Mouse (Mus musculus) cerebellum, postnatal 14 days (tissue): ENCODE measurements at regions not wholly inside any gene's neighbourhood (a gene's known extent, or its start where the extent isn't known, plus 50 kb on each side); places are given as distances from the start of the nearest gene placed in this dataset.
A peak's percentile ranks its signal among the peaks of the same experiment; 100 is the strongest.

Source experiments
- DNase-seq, 2 experiments: peaks; one replicate each; pipeline ENCODE4 v3.0.0; 2021; ENCODE audit warnings: mixed read lengths in 2 of 2

DNA sequence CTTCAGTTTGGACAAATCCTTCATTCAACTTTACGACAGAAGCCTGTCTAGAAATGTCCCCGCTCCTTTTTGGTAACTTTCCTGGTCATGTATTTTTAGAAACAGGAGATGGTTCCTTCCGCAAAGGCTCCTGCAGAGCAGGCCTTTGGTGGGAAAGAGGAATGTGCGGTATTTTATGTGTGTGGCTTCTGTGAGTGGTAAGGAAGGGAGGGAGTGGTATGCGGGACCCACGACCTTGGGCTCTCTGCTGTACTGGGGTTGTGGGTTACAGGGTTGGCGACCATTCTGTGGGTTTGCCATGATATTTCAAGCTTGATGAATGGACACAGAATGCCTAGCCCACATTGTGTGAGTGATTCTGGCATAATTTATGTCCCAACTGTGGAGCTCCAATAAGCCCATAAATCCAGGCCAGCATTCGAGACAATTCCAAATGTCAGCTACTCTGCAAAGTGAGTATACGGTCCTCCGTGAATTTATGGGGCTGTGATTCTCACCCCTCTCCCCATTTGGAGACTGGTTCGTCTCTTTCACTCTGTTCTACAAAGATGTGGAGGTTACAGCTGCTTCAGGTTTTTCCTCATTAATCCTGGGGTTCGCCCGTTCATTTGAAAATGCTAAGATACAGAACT lies 109.3 kb upstream of the Rxfp2 start:
- DNase-seq, result no peak

DNA sequence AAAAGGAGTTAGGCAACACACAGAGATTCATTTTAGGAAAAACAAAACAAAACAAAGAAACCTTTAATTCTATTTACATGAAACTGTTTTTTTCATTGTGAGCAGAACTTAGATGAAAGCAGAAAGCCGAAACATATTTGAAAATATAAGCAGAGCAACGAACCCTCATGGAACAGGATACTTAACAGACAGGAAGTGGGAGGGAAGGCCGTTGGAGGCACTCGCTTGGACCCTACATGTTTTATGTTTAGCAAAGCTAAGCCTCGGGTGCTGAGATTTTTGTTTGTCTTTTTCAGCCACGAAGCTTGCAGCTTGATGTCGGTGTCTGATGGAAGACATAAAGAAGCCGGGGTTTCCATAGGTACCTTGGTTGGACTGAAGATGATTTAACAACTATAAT lies 108.5 kb upstream of the Rxfp2 start:
- DNase-seq, result no peak

DNA sequence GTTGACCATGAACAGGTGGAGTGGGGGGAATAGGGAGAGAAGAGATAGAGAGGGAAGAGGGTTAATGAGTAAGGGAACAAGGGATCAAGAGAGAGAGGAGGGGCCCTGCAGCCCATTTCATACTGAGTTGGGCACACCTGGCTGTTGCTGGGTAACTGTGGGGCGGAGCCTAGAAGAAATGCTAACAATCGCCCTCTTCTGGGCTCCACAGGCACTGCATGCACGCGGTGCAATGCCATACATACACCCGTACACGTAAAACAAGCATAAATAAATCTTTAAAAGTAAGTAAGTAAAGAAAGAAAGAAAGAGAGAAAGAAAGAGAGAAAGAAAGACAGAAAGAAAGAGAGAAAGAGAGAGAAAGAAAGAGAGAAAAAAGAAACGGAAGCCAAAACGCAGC lies 106.5 kb upstream of the Rxfp2 start:
- DNase-seq, result no peak

DNA sequence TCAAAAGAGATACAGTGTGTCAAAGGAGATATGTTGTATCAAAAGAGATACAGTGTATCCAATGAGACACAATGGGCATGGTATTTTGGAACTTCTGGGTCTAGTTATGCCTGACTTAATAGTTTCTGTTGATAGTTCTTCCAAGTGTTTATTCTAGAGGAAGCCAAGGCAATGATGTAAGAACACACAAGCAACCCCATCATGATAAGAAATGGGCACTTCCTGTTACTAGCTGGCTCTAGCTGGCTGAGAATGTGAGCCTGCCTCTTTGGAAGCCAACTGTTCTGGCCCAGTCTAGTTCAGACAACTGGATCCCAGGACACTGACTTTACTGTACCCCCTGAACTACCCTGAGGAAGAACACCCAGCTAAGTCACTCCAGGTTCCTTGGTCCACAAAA lies 102.7 kb upstream of the Rxfp2 start:
- DNase-seq, result no peak

DNA sequence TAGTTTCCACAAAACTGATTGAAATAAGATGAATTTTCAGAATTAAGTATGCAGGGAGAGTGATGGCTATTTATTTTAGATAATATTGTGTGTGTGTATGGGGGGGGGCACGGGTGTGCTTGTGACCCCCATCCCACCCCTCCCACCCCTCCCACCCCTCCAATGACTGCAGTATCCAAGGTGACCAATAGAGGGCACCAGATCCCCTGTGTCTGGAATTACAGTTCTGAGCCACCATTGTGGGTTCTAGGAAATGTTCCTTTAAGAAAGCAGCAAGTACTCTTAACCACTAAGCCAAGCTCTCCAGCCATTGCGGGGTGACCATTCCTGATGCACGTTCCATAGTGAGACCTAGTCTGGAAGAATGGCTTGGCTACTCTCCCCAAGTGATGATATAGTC lies 101.1 kb upstream of the Rxfp2 start:
- peak in 1 of 2 experiments; percentile 21 for DNase-seq

DNA sequence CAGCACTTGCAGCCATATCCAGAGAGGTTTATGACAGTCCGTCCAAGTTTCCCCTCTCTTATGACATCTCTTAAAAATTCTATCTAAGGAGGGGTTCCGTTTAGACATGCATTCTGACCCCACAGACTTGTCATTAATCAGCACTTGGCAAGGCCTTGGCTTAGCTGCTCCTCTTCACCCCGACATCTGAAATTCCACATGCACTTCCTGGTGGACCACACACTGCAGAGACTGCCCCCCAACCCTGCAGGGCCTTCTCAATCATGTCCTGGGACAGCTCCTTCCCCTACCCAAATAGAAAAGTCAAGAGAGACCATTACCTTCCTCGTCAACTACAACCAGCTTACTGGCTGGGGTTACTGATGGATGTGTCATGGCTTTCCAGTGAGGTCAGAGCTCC lies 99.4 kb upstream of the Rxfp2 start:
- no peak for DNase-seq

DNA sequence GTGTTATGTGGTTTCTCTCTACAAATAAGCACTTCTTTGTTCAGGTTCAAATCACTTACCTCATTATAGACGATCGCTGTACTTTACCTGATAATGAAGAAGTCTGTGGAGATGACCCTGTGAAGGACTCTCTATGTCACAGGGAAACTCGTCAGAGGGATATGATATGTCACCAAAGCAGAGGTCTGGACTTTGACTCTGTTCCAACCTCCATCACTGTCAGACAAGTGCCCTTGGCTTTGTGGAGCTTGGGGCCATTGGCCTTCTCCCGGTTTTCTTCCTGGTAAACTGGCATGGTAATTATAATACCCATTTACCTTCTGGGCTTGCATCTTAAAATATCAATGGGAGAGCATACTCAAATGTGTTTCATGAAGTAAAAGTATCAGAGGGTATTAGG lies 98.1 kb upstream of the Rxfp2 start:
- DNase-seq, result no peak

DNA sequence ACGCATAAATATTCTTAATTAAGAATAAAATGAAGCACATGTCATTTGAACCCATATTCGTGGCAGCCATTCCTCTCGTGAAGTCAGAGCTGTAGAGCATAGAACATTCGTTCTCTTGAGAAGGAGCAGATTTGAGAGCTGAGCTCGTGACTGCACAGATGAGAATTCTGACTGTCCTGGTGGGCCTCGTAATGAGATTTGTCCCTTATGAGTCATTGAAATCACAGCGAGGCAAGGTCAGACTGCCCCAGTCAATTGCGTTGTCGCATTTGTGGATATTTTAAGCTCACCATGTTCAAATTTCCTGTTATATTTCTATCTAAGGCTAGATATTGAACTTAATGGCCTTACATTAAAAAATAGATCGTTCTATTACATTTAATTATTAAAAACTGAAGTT lies 94.0 kb upstream of the Rxfp2 start:
- no peak for DNase-seq

DNA sequence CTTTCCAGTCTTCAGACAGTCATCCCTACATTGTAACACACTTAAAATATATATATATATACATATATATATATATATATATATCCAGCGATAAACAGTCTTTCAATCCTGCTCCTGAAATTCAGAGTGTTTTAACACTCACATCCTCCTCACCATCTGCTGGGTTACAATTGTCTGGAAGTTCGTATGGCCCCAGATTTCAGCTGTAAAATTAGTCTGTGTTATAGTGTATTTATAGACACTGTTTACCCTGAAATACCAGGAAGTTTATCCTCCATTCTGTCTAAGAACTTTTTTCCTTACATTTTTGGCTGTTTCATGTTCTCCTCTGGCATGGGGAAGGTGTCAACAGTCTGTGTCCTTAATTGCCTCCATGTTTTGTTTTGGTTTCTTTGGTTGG lies 91.7 kb upstream of the Rxfp2 start:
- DNase-seq, result no peak

DNA sequence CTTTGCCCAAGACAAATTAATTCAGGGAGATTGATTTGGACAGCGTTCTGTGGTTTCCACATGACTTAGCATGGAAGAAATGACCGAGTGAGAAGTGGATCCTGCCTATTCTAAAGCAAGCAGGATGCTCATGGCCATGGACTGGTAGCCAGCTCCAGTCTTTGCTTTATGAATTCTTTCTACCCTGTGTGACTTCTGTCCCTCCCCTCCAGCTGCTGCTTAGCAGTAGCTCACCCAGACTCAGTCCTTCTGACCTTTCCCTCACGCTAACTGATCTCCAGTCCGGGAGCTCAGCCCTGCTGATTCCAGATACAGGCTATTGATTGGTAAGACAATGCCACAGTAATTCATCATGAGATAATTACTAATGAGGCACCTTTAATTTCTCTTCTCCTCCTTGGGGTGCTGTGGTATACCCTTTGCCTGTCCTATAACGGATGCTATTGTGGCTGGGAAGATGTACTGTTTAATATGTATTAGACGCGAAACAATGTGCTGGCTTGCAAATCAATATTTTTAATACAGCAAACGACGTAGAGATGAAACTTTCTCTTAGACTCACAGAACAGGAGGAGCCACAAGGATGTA lies 86.8 kb upstream of the Rxfp2 start:
- no peak for DNase-seq

DNA sequence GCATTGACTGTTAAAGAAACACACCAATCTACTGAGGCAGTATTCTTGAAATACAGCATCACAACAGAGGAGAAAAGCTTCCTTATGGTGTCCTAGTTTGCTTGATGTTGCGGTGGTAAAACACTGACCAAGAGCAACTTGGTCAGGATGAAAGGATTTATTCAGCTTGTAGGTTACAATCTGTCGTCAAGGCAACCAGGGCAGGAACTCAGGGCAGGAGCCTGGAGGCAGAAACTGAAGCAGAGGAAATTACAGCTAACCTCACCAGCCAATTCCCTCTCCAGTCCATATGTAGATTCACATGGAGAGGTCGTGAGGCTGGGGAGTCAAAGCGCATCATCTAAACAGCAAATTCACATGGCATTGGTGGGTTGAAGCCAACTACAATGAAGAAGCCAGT lies 86.3 kb upstream of the Rxfp2 start:
- DNase-seq, result no peak

DNA sequence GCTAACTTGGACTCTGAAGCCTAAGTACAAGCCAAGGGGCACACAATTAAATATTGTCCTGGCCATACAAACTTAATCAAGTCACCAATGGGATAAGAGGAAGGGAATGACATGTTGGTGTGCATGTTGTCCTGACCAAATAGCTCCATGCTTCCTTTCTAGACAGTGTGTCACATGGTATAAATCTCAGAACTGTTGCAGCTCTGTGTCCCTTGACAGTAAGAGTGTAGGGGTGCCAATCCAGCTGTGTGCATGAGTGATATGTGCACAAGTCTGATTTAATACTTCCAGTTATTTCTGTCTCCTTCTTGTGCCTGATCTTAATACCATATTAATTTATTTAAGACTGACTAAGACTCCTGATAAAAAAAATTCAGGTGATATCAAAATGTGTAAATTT lies 72.8 kb upstream of the Rxfp2 start:
- no peak for DNase-seq

DNA sequence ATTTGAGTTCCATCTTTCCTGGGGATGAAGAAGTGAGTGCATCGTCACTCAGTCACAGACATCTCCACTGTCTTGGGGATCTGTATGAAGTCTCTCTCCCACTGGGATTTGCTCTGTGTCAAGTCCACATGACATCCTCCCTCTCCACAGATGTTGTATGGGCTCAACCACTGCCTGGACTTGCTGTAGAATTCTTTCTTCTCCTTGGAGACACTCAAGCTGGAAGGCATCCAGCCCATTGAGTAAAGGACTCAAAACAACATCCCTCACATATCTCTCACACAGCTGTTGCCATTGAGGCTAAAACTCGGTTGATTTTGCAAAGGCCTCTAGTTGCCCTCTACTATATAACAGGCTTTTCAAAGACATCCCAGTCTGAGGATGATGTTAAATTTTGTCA lies 71.0 kb upstream of the Rxfp2 start:
- no peak for DNase-seq

DNA sequence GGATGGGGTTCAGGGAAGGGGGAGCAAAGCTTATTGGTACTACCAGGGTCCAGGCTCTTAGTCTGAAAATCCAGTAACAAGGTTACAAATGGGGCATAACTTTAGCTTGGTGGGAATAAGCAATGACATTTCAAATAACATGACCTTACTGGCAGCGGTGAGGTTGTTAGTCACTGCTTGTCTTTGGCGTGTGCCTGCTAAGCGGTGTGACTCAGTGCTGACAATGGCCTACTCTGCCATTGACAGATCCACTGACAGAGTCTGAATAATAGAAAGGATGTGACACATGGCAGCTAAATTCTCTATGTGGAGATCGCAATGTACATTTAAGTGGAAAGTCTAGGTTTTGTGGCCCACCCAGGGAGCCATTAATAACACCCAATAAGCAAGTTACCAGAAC lies 61.5 kb upstream of the Rxfp2 start:
- DNase-seq, result no peak

DNA sequence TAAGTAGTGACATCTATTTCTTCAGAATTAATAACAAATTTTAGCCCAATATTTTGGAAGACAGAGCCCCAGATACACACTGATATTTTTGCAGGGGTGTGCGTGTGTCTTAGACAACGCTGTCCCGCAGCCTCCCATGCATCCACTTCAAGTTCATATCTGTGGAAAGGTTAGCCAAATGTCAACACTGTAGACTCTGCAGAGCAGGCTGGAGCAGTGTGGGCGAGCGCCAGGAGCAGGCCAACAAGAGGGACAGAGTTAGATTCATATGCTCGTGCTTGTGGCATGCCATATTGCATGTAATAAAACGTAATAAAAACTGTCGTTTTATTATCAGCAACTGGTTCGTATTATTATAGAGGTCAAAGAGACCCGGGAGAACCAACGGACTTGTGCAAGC lies 57.3 kb upstream of the Rxfp2 start:
- no peak for DNase-seq

DNA sequence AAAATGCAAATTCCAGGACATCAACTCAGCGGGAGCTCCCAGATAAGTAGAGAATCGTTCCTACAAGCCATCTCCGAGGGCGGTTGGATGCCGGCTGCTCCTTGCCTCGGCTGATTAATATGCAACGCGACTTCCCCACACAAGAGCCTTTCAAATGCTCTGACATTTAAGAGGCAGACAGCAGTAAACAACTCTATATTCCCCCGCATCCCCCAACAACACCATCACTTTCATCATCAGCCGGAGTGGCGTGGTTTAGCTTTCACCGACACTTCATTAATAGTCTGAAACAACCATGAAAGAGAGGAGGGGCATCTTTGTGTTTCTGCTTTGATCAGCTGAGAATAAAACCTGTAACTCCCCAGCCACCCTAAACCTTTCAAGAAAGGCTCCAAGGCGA lies 53.7 kb upstream of the Rxfp2 start:
- peak in 1 of 2 experiments; percentile 3 for DNase-seq
